Mouse (Mus musculus) heart, adult 11 months (tissue): Measurements from ENCODE around the gene Chkb.

Source experiments
- DNase-seq: peaks from one replicate; pipeline ENCODE4 v3.0.0; 2022

Gene Chkb

DNA sequence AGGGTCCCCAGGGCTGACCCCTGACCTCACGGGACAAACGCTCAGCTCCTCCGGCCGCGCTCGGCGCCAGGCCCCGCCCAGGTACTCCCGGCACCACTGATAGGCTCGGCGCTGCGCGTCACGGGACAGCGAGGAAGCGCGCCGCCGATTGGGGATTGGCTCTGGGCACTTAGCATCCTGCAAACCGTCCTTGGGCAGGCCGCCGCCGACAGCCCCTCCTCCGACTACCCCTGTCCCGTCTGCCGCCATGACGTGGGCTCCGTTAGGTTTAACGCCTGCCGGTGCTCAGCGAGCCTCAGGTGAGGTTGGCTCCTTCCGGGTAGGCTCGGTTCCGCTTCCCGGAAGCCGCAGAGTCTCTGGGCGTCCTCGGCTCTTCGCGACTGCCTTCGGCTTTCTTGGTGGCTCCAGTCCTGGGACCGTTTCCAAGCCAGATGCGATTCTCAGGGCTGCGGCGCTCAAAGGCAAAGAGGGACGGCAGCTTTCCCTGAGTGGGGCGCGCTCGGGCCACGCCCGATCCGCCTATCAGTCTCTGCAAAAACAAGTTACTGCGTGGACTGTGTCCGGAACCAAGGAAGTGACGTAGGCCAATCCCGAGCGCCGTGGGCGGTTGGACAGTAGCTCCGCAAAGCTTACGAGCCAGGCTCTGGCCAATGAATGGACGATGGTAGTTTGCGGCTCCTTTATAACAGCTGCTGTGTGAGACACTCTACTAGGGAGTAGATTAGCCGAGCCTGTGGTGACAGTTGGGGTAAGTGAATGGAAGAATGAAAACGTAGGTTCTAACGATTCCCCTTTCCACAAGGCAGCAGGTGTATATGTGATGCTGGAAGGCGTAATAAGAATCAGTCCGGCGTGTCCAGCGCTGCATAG, at the start of gene Chkb, which contains the start of the genes C730034F03Rik and Gm44502:
Chkb (minus strand) TSS at position 557 of the 870 bp plus-strand sequence.
C730034F03Rik (plus strand) TSS at position 238 of the 870 bp plus-strand sequence.
Gm44502 (minus strand) TSS at position 345 of the 870 bp plus-strand sequence.
- peak; percentile 100 for DNase-seq

- DNase-seq = no peak
Observed at GRCm38 (mm10) chr15:89478622-89479021, 48.9 kb upstream of the Chkb start.

DNA sequence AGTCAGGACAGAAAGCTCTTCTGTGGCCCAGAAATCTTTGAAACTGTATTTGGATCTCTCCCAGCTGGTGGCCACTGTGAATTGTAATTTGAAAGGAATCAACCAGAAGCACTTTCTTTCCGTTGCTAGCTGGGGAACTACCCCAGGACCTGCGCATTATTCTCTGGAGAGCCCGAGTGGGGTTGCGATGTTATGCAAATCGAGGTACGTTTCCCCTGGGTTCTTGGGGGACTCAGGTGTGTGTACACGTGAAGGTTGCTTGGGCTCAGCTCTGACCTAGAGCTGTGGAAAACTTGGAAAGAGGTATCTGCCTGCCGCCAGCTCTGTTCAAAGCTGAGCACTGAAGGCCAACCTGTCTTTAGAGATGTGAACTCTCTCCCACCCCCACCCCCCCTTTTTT, 48.1 kb upstream of the Chkb start:
- DNase-seq = peak; percentile 90

- peak; percentile 98 for DNase-seq
Observed at GRCm38 (mm10) chr15:89477091-89477491, 47.4 kb upstream of the Chkb start, which contains the start of gene Arsa. TSS of gene Arsa (minus strand) at chr15:89477425.

DNA sequence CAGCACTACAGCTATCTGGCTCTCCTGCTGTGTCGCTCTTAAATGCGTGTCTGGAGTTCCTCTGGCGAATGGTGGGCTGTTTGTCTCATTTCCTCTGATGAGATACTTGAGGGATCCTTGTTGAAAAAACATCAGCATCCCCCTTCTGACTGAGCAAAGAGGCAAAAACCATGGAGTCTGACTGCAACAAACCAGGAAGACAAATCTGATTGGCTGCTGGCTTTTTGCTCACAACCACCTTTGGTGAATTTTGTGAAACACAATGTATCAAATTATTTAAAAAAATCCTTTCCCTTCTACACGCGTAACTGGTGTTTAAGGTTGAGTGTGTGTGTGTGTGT, 46.7 kb upstream of the Chkb start:
- DNase-seq = no peak

GRCm38 (mm10) chr15:89475611-89476474, 46.1 kb upstream of the Chkb start:
- peak; percentile 100 for DNase-seq

- peak; percentile 95 for DNase-seq
Observed at GRCm38 (mm10) chr15:89475293-89475600, 45.5 kb upstream of the Chkb start.

DNA sequence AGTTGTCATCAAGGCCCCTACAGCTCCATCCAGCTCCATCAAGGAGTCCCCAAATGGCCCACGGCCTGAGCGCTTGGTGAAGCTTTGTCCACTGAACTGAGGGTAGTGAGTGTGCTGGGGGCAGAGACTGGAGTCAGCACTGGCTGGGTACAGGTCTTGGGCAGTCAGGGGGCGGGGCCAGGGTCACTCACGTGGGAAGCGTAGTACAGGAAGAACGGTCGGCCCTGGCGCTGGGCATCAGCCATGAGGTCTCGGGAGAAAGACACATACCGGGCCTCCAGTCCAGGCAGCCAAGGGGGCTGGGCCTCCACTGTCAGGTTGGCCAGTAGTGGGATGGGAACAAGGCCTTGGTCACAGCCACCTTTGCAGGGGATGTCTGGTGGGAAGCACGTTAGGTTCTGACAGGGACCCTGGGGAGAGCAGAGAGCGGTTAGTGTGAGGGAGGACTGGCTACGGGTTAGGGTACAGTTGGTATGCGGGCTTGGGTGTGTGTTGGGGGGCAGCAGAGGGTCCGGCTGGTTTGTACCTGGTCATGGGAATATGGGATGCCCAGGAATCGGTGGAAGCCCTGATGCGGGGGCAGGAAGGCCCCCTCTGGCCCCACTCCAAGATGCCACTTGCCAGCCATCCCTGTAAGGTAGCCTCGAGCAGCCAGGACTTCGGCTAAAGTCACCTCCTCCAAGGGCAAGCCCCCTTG, 45.0 kb upstream of the Chkb start:
- peak; percentile 94 for DNase-seq

- peak; percentile 94 for DNase-seq
Observed at GRCm38 (mm10) chr15:89473921-89474320, 44.2 kb upstream of the Chkb start.

GRCm38 (mm10) chr15:89473370-89473769, 43.7 kb upstream of the Chkb start:
- peak; percentile 91 for DNase-seq

DNA sequence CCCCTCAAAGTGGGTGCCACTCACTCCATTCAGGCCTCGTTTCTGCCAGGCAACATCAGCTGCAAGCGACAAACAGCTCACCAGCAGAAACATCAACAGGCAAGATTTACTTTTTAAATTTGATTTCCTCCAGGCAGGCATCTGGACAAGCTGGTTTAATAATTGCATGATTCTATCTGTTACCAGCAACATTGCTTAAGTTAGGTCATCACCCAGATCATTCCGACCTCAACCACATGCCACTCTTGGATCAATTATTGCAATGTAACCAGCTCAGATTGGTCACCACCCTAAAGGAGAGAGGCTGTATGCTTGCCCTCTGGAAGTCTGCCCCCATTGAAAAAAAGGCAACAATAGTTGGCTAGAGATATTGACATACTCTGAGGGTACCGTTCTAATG, 41.8 kb upstream of the Chkb start:
- DNase-seq = no peak

- peak; percentile 69 for DNase-seq
Observed at GRCm38 (mm10) chr15:89468577-89468976, 38.9 kb upstream of the Chkb start.

- peak; percentile 76 for DNase-seq
Observed at GRCm38 (mm10) chr15:89465052-89465451, 35.3 kb upstream of the Chkb start.

- DNase-seq = peak; percentile 88
Observed at GRCm38 (mm10) chr15:89463334-89464235, 33.9 kb upstream of the Chkb start.

DNA sequence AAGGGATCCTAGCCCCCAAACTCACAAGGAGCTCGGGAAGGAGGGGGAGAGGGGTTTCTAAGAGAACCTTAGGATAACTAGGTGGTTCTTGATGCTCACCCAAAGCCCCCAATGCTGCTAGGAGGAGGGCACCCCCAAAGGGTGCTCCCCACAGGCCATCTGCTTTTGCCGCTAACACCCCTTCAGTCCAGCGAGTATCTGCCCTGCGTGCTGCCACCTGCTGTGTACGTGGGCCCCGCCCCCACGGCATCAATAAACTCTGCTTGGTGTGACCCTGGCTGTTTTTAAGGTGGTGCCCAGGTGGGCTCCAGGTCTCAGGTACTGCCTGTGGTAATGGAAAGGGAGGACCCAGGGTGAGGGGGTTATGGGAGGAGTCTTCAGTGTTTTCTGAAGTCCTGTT, 32.5 kb upstream of the Chkb start:
- peak; percentile 71 for DNase-seq

GRCm38 (mm10) chr15:89461321-89461720, 31.6 kb upstream of the Chkb start:
- DNase-seq = peak; percentile 87

GRCm38 (mm10) chr15:89460298-89460697, 30.6 kb upstream of the Chkb start:
- DNase-seq = peak; percentile 77

DNA sequence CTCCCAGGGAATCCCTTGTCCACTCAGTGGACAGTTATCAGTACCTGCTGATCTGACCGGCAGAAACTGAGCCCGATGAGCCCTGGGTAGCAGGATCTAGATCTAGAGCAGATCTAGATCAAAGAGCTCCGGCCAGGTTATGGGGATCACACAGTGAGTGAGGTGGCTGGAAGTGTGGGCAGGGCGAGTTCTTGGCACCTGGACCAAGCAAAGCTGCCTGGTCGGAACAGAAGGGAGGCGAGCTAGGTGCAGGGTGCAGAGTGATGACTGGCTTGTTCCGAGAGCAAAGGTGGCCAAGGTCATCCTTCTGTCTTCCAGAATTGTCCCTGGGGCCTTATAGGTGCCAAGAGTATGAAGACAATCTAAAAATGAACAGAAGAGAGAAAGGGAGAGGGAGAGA, 30.1 kb upstream of the Chkb start:
- DNase-seq = peak; percentile 56

DNA sequence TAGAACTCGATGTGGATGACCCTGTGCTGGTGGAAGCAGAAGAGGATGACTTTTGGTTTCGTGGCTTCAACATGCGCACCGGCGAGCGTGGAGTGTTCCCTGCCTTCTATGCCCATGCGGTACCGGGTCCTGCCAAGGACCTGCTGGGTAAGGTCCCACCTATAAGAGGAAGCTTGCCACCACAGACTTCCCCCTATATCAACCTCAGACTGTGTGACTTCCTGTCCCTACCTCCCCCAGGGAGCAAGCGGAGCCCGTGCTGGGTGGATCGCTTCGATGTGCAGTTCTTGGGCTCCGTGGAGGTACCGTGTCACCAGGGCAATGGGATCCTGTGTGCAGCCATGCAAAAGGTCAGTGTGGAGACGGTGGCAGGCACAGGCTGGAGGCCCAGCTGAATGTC, 29.2 kb upstream of the Chkb start:
- DNase-seq = peak; percentile 79

GRCm38 (mm10) chr15:89455642-89456041, 25.9 kb upstream of the Chkb start:
- peak; percentile 50 for DNase-seq

DNA sequence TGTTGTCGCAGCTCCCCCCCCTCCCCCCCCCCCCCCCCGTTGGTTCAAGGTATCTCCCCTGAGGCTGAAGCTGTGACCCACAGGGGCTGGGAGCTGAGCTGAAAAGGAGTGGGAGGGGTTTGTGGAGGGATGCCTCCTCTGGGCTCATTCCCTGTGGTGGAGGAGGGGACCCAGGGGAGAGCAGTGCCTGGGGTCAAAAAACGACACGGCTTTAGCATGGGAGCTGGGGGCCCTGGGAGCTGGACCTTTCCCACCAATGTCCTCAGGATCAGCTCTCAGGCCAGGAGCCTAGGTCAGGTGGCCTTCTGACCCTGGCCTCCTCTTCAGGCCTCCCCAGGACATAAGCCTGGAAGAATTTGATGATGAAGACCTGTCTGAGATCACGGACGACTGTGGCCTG, 25.1 kb upstream of the Chkb start:
- DNase-seq = peak; percentile 74

- DNase-seq = peak; percentile 87
Observed at GRCm38 (mm10) chr15:89453865-89454478, 24.3 kb upstream of the Chkb start, which contains the start of gene Mapk8ip2. TSS of gene Mapk8ip2 (plus strand) at chr15:89453913.
